Mouse (Mus musculus): ENCODE measurements around the gene Rnase1. TPM values are rescaled to one million over a fixed set of nuclear protein-coding genes. Genes with fewer than 3 reads are reported as not detected.
"Not testable (repeated sequence)": the region's sequence is repeated elsewhere in the genome, so short reads cannot be mapped to it uniquely, and the experiment has no call there.

Gene Rnase1
- polyA plus RNA-seq, 1 experiment from 2014 or later = 21.1 TPM

DNA sequence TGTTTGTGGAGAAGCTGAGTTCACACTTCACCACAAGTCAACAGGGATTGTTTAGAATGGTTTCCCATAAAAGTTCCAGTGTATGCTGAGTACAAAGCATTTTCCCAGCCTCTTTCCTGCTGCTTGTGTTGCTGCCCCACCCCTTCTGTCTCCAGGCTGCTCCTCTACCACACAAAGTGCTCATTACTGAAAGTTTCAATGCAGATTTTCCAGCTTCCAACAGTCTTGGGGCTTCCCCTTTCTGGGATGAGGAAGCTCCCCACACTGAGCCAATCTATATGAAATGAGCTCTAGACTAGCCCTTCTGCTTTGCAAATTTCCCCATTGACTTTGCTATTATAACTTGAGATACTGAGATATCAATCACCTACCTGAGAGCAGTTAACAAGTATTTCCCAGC, 19.5 kb upstream of the Rnase1 start:
- H3K4me1 ChIP-seq (replicated peaks; ENCODE audit: control insufficient read depth, insufficient read depth) = no peaks in the 10 kb centered on the region
- no peak overlapping the region for H3K9ac ChIP-seq (ENCODE audit: low read length)
- no peaks in the 10 kb centered on the region for H3K9me3 ChIP-seq (ENCODE audit: control insufficient read depth, low read length)
- no peak overlapping the region for H3K27ac ChIP-seq (replicated peaks)
- DNase-seq (ENCODE audit: low spot score) (no peak), ATAC-seq (ENCODE audit: low FRiP score, low TSS enrichment) (no peak)
- H3K27me3 ChIP-seq (ENCODE audit: control insufficient read depth, insufficient read depth, low read length) = no peaks in the 10 kb centered on the region
- no peaks in the 10 kb centered on the region for H3K36me3 ChIP-seq (ENCODE audit: control insufficient read depth, insufficient read depth, low read length)
- no peak overlapping the region for H3K4me3 ChIP-seq (ENCODE audit: low read depth, low read length)
- TF ChIP-seq EP300 (optimal IDR thresholded peaks at IDR 0.05) (no peak), CTCF (IDR thresholded peaks at IDR 0.05; ENCODE audit: low read depth) (no peak)
- no peak overlapping the region for H3K4me2 ChIP-seq (replicated peaks; ENCODE audit: low read depth)

DNA sequence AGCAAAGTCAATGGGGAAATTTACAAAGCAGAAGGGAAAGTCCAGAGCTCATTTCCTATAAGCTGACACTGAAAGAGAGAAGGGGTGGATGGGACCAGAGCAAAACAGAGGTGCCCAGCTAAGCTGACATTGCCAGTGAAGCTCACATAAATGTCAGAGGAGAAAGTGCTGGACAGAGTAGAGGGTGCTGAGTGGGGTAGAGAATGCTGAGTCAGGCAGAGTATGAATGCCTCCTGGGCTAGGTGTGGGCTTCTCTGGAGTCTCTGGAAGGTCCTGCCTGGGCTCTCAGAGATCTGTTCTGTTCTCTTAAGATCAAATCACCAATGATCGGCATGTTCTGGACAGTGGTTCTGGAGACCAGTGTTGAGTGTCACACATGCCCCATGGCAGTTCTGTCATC, 18.9 kb upstream of the Rnase1 start:
- no peak overlapping the region for H3K4me3 ChIP-seq (ENCODE audit: low read depth, low read length)
- H3K27ac ChIP-seq (replicated peaks) = no peak overlapping the region
- ATAC-seq (ENCODE audit: low FRiP score, low TSS enrichment) = no peak
- H3K4me1 ChIP-seq (replicated peaks; ENCODE audit: control insufficient read depth, insufficient read depth) = no peaks in the 10 kb centered on the region
- no peak overlapping the region for H3K4me2 ChIP-seq (replicated peaks; ENCODE audit: low read depth)
- 100% methylated on average over 1 of the region's 1 CpGs for WGBS
- H3K9ac ChIP-seq (ENCODE audit: low read length) = no peak overlapping the region
- H3K36me3 ChIP-seq (ENCODE audit: control insufficient read depth, insufficient read depth, low read length) = no peaks in the 10 kb centered on the region
- no peaks in the 10 kb centered on the region for H3K9me3 ChIP-seq (ENCODE audit: control insufficient read depth, low read length)
- TF ChIP-seq EP300 (optimal IDR thresholded peaks at IDR 0.05) = no peak
- TF ChIP-seq CTCF (IDR thresholded peaks at IDR 0.05; ENCODE audit: low read depth) = no peak
- no peak for DNase-seq (ENCODE audit: low spot score)
- H3K27me3 ChIP-seq (ENCODE audit: control insufficient read depth, insufficient read depth, low read length) = no peaks in the 10 kb centered on the region

DNA sequence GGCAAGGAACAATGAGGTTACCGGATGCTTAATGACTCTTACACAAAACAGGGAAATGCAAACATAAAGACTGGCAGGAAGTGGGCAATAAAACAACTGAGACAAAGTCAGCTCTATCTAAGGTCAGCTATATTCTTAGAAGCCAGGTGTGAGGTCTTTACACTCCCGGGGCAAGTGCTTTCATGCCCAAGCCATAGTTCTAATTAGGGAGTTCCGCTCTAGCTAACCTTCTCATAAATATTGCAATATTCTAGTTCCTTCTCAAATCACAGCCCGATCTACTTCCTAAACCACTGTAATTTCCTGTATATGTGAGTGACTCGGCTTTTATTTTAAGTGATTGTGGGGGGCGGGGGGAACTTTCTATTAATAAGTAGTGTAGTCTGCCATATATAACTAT, 16.7 kb upstream of the Rnase1 start:
- H3K27me3 ChIP-seq (ENCODE audit: control insufficient read depth, insufficient read depth, low read length); H3K9ac ChIP-seq (ENCODE audit: low read length); DNase-seq (ENCODE audit: low spot score); H3K4me3 ChIP-seq (ENCODE audit: low read depth, low read length); H3K27ac ChIP-seq (replicated peaks); H3K4me1 ChIP-seq (replicated peaks; ENCODE audit: control insufficient read depth, insufficient read depth); H3K36me3 ChIP-seq (ENCODE audit: control insufficient read depth, insufficient read depth, low read length); H3K4me2 ChIP-seq (replicated peaks; ENCODE audit: low read depth); H3K9me3 ChIP-seq (ENCODE audit: control insufficient read depth, low read length); ATAC-seq (ENCODE audit: low FRiP score, low TSS enrichment): not testable (repeated sequence)
- WGBS = 81% methylated on average over 6 of the region's 6 CpGs

DNA sequence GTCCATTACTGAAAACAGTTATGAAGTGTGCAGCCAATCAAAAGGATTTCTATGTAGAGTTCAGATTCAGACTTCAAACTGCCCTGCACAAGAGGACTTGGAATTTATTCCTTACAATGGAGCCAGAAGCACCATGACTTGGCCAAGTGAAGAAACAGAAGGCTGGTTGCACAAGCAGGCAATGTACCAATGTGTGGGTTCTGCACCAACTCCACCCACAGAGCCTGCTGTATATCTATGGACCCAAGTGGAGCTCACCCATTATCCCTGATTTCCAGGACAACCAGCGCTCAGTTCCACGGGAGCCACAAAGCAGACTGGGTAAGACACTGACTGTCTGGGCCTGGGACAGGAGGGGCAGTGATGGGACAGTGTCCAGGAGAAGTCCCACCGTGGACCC, 15.4 kb upstream of the Rnase1 start, which contains the start of gene Rnase2b:
Gene Rnase2b (plus strand): TSS at position 285 of the 400 bp plus-strand sequence.
- not testable (repeated sequence) for H3K4me2 ChIP-seq (replicated peaks; ENCODE audit: low read depth); H3K27me3 ChIP-seq (ENCODE audit: control insufficient read depth, insufficient read depth, low read length); DNase-seq (ENCODE audit: low spot score); H3K36me3 ChIP-seq (ENCODE audit: control insufficient read depth, insufficient read depth, low read length); H3K9ac ChIP-seq (ENCODE audit: low read length); ATAC-seq (ENCODE audit: low FRiP score, low TSS enrichment); H3K4me1 ChIP-seq (replicated peaks; ENCODE audit: control insufficient read depth, insufficient read depth); H3K4me3 ChIP-seq (ENCODE audit: low read depth, low read length); H3K9me3 ChIP-seq (ENCODE audit: control insufficient read depth, low read length); H3K27ac ChIP-seq (replicated peaks)
- 92% methylated on average over 3 of the region's 3 CpGs for WGBS

DNA sequence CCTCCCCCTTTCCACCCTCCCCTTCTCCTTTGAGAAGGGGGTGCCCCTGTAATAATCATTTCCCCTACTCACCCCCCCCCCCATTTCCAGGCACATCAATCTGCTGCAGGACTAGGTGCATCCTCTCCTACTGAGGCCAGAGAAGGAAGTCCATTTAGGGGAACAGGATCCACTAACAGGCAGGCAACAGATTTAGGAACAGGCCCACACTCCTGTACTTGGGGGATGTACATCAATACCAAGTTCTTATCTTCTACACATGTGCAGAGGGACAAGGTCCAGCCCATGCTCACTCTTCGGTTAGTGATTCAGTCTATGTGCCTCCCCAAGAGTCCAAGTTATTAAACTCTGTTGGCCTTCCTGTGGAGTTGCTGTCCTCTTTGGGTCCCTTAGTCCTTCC, 10.5 kb upstream of the Rnase1 start:
- TF ChIP-seq EP300 (optimal IDR thresholded peaks at IDR 0.05) = no peak
- TF ChIP-seq CTCF (IDR thresholded peaks at IDR 0.05; ENCODE audit: low read depth) = no peak
- no peak overlapping the region for H3K4me2 ChIP-seq (replicated peaks; ENCODE audit: low read depth)
- H3K36me3 ChIP-seq (ENCODE audit: control insufficient read depth, insufficient read depth, low read length) = no peaks in the 10 kb centered on the region
- no peaks in the 10 kb centered on the region for H3K4me1 ChIP-seq (replicated peaks; ENCODE audit: control insufficient read depth, insufficient read depth)
- no peaks in the 10 kb centered on the region for H3K27me3 ChIP-seq (ENCODE audit: control insufficient read depth, insufficient read depth, low read length)
- no peak overlapping the region for H3K4me3 ChIP-seq (ENCODE audit: low read depth, low read length)
- no peak overlapping the region for H3K9ac ChIP-seq (ENCODE audit: low read length)
- ATAC-seq (ENCODE audit: low FRiP score, low TSS enrichment) = no peak
- H3K9me3 ChIP-seq (ENCODE audit: control insufficient read depth, low read length) = no peaks in the 10 kb centered on the region
- no peak for DNase-seq (ENCODE audit: low spot score)
- WGBS = 90% methylated on average over 1 of the region's 1 CpGs
- no peak overlapping the region for H3K27ac ChIP-seq (replicated peaks)

- Histone ChIP-seq H3K9me3 (ENCODE audit: control insufficient read depth, low read length) (no peaks in the 10 kb centered on the region), H3K4me1 (replicated peaks; ENCODE audit: control insufficient read depth, insufficient read depth) (no peaks in the 10 kb centered on the region), H3K4me3 (ENCODE audit: low read depth, low read length) (no peak overlapping the region), H3K27me3 (ENCODE audit: control insufficient read depth, insufficient read depth, low read length) (no peaks in the 10 kb centered on the region), H3K36me3 (ENCODE audit: control insufficient read depth, insufficient read depth, low read length) (no peaks in the 10 kb centered on the region), H3K9ac (ENCODE audit: low read length) (no peak overlapping the region), H3K4me2 (replicated peaks; ENCODE audit: low read depth) (no peak overlapping the region), H3K27ac (replicated peaks) (no peak overlapping the region)
- no peak for DNase-seq (ENCODE audit: low spot score)
- ATAC-seq (ENCODE audit: low FRiP score, low TSS enrichment) = no peak
- 48% methylated on average over 4 of the region's 4 CpGs for WGBS
- TF ChIP-seq CTCF (IDR thresholded peaks at IDR 0.05; ENCODE audit: low read depth) (no peak), EP300 (optimal IDR thresholded peaks at IDR 0.05) (no peak)
Measured at GRCm38 (mm10) chr14:51156736-51157068, 10.1 kb upstream of the Rnase1 start.
